Mouse (Mus musculus) neural tube, embryonic 13.5 days (tissue): ENCODE measurements at regions not wholly inside any gene's neighbourhood (a gene's known extent, or its start where the extent isn't known, plus 50 kb on each side); places are given as distances from the start of the nearest gene placed in this dataset.

ENCODE experiments used
- ATAC-seq: fragments of 200-750 bp; cut with Nextera tagmentation; 2 replicates; pipeline ENCODE4 v1.8.0; 2017; ENCODE audit warnings: low read depth, mild to moderate bottlenecking, moderate TSS enrichment, moderate library complexity
- H3K27ac ChIP-seq: fragments of 300-500 bp; sonication (generic); replicated peaks from 2 replicates; pipeline ENCODE4 v1.5.1; 2015; ENCODE audit warnings: moderate library complexity, mild to moderate bottlenecking, inconsistent platforms
- H3K27me3 ChIP-seq: fragments of 300-500 bp; sonication (generic); 2 replicates; pipeline ENCODE4 v1.6.1; 2015; ENCODE audit warnings: mild to moderate bottlenecking, inconsistent platforms
- H3K36me3 ChIP-seq: fragments of 300-500 bp; sonication (generic); 2 replicates; pipeline ENCODE4 v1.6.1; 2015; ENCODE audit warnings: mild to moderate bottlenecking, inconsistent platforms
- H3K4me1 ChIP-seq: fragments of 300-500 bp; sonication (generic); replicated peaks from 2 replicates; pipeline ENCODE4 v1.6.1; 2015; ENCODE audit warnings: inconsistent platforms
- H3K4me2 ChIP-seq: fragments of 300-500 bp; sonication (generic); 2 replicates; pipeline ENCODE4 v1.6.1; 2015; ENCODE audit warnings: inconsistent platforms, mild to moderate bottlenecking, moderate library complexity
- H3K4me3 ChIP-seq: fragments of 300-500 bp; sonication (generic); 2 replicates; pipeline ENCODE4 v1.5.1; 2015; ENCODE audit warnings: mild to moderate bottlenecking, inconsistent platforms
- H3K9ac ChIP-seq: fragments of 300-500 bp; sonication (generic); 2 replicates; pipeline ENCODE4 v1.6.1; 2015; ENCODE audit warnings: moderate library complexity, mild to moderate bottlenecking, inconsistent platforms
- H3K9me3 ChIP-seq: fragments of 300-500 bp; sonication (generic); 2 replicates; pipeline ENCODE4 v1.6.1; 2016; ENCODE audit warnings: inconsistent platforms
- WGBS: fragments of 180-500 bp; shearing (Covaris S2); methylation state at CpG from one replicate; pipeline ENCODE4 v1.1.7; 2015; 5-methylcytosine and 5-hydroxymethylcytosine counted together

DNA sequence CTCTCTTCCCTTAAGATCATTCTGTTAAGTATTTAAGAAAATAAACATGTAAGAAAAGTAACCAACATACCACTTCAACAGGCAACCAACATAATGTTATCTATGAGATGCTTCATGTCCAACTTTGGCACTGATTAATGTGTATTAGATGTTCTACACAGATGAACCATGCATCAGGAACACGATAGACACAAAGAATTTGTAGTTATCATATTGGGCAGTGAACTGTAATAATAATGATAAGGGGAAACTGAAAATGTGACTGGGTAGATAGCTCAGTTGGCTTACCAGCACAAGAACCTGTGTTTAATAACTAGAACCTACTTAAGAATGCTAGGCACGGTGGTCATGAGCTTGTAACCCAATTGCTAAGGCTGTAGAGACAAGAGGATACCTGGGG, 107.0 kb upstream of the Gpr139 start:
- H3K36me3 ChIP-seq = no peaks in the 10 kb centered on the region
- H3K9me3 ChIP-seq = no peaks in the 10 kb centered on the region
- no peaks in the 10 kb centered on the region for H3K27me3 ChIP-seq
- H3K27ac ChIP-seq = no peak overlapping the region
- 69% methylated on average over 2 of the region's 2 CpGs for WGBS
- ATAC-seq = no peak
- no peak overlapping the region for H3K9ac ChIP-seq
- no peak overlapping the region for H3K4me2 ChIP-seq
- no peak overlapping the region for H3K4me3 ChIP-seq
- no peaks in the 10 kb centered on the region for H3K4me1 ChIP-seq

DNA sequence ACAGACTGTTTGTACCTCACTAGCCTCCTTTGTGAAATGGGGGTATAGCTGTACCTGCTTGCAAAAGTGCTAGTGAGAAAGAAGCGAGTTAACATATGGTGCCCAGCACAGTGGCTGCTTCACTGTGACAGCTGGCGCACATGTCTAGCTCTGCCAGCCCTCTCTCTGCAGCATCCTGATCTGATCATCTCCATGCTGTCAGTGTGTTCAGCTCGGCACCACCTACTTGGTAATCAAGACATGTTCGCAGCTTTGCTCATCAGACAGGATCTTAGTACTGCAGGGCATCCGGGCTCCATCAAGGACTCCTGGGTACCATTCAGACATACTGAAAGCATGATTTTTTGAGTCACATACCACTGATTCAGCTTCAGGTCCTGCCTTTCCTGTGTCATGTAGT, 100.9 kb upstream of the Gpr139 start:
- no peak for ATAC-seq
- no peaks in the 10 kb centered on the region for H3K27me3 ChIP-seq
- H3K27ac ChIP-seq = no peak overlapping the region
- no peaks in the 10 kb centered on the region for H3K4me1 ChIP-seq
- no peak overlapping the region for H3K9ac ChIP-seq
- no peak overlapping the region for H3K4me3 ChIP-seq
- no peaks in the 10 kb centered on the region for H3K9me3 ChIP-seq
- no peak overlapping the region for H3K4me2 ChIP-seq
- H3K36me3 ChIP-seq = no peaks in the 10 kb centered on the region
- WGBS = 84% methylated on average over 5 of the region's 5 CpGs

DNA sequence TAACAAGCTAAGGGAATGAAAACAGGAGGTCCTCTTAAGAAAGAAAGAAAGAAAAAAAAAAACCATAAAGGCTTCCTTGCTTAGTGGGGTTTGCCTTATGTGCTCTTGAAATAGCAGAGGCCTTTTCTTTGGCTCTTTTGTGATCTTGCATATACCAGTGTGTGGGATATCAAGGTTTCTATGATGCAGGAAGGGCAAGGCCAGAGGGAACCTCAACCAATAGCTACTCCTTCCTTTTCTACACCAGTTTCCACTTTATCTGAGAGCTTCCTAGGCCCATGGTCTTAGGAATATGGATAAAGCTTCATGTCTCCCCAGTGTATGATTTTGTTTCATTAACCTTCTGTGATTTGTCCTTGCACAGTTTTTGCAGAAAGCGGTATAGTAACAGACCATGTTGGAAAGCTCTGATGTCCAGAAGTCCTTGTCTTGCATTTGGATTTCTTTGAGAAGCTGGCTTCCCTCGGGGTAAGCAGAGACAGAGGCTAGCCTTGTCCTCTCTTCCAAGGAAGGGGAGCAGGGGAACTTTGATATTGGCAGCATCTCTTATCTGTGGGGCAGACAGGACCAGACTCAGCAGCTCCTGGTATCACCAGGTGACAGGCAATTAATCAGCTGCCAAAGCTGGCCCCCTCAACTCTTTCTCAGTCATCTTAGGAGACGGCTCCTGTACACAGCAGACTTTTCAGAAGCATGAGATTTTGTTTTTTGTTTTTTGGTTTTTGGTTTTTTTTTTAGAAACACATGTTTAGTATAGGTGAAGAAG, 95.7 kb upstream of the Gpr139 start:
- Histone ChIP-seq H3K9me3 (no peaks in the 10 kb centered on the region), H3K27me3 (no peaks in the 10 kb centered on the region), H3K36me3 (no peaks in the 10 kb centered on the region), H3K4me3 (no peak overlapping the region), H3K27ac (no peak overlapping the region), H3K9ac (no peak overlapping the region), H3K4me2 (no peak overlapping the region), H3K4me1 (no peaks in the 10 kb centered on the region)
- WGBS = 61% methylated on average over 3 of the region's 3 CpGs
- no peak for ATAC-seq

DNA sequence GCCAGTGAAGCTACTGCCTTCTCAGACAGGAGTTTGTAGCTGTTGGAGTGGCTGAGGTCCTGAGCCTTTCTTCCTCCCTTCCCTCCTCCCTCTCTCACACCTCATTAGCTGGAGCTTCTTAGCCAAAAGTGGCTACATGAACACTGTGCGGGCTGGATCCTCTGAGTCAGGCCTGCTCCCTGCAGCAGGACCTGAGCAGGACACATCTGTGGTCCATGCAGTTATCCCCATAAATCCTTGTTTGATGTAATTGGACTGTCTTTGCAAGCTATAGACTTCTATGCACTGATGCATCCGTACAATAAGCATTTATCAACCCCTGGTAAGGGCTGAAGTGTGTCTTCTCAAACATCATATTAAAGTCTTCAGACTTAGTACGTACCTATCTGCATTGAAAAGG, 88.2 kb upstream of the Gpr139 start:
- Histone ChIP-seq H3K4me3 (no peak overlapping the region), H3K4me1 (peaks cover 10% of the 10 kb centered on the region), H3K4me2 (no peak overlapping the region), H3K27me3 (no peaks in the 10 kb centered on the region), H3K36me3 (no peaks in the 10 kb centered on the region), H3K9me3 (no peaks in the 10 kb centered on the region), H3K9ac (no peak overlapping the region), H3K27ac (no peak overlapping the region)
- WGBS = 64% methylated on average over 3 of the region's 3 CpGs
- no peak for ATAC-seq

DNA sequence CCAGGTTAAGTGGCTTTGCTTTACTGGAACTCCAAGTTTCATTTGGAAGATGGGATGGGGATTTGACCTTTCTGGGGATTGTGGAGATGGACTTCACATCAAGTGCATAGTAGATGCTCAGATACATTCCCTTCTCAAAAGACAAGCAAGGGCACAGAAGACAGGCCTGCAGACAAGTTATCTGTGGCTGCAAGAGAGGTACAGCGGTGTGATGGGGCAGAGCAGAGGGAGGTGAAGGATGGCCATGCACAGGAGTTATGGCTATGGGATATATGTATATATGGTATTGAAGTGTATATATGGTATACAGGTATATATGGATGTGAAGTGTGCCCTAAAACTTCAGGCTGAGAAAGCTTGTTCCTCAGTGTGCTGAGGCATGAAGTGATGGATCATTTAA, 87.0 kb upstream of the Gpr139 start:
- Histone ChIP-seq H3K36me3 (no peaks in the 10 kb centered on the region), H3K27ac (0 out of 2 replicates have a peak overlapping the region, but pooled peaks have one; percentile 20), H3K9me3 (no peaks in the 10 kb centered on the region), H3K4me3 (no peak overlapping the region), H3K27me3 (no peaks in the 10 kb centered on the region), H3K4me1 (peaks cover 10% of the 10 kb centered on the region), H3K4me2 (no peak overlapping the region), H3K9ac (no peak overlapping the region)
- no peak for ATAC-seq
- WGBS = 93% methylated on average over 1 of the region's 1 CpGs

DNA sequence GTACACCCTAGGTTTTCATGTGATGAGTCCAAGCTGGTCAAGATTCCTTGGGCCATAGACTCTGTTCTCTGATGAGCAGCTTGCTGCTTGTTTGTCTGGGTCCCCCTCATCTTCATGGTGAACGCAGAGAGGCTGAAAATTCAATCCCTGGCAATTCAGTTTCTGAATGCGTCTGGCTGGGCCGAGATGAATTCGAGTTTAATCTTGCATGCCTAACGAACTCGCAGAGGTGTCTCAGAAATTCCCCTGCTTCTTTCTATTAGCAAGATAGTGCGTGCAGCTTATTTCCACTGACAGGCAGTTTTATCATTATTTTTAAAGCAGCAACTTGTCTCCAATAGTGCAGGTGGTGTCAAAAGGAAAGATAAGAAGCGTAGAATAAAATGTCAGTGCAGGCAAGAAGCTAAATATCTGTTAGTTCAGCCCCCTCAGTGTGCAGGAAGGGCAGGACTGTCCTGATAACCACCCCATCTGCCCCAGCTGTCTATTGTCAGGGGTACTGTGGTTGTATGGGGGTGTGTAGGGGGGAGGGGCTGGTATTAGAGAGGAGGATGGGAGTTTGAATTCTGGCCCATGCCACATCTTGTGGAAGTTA, 86.5 kb upstream of the Gpr139 start:
- 42% methylated on average over 8 of the region's 8 CpGs for WGBS
- H3K27ac ChIP-seq = peak overlapping the region; percentile 38; the same call in 1 of the 2 replicates

DNA sequence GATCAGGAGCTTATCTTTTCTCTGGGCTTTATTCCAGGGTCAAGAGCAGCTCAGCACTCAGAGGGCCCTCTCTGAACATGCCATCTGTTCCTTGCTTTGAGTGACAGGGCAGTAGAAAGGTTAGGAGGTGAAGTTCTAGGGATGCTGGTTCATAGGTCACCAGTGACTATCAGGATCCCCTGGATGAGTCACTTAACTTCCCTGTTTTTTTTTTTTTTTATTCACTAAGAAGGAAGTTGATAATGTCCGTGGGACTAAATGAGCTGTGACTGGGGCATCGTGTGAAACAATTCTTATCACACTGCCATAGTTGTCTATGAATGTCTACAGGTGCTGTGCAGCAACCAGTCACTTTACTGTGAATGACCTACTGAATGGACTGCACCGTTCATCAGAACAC, 73.8 kb upstream of the Gpr139 start:
- ATAC-seq = no peak
- no peaks in the 10 kb centered on the region for H3K9me3 ChIP-seq
- no peak overlapping the region for H3K9ac ChIP-seq
- H3K27me3 ChIP-seq = no peaks in the 10 kb centered on the region
- no peaks in the 10 kb centered on the region for H3K4me1 ChIP-seq
- H3K4me3 ChIP-seq = no peak overlapping the region
- H3K27ac ChIP-seq = no peak overlapping the region
- no peak overlapping the region for H3K4me2 ChIP-seq
- H3K36me3 ChIP-seq = no peaks in the 10 kb centered on the region
- WGBS = 78% methylated on average over 3 of the region's 3 CpGs

More for the DNA sequence above, 86.5 kb upstream of the Gpr139 start:
- Histone ChIP-seq H3K9me3 (no peaks in the 10 kb centered on the region), H3K27me3 (no peaks in the 10 kb centered on the region), H3K4me2 (no peak overlapping the region), H3K4me1 (peaks cover 10% of the 10 kb centered on the region), H3K9ac (no peak overlapping the region), H3K36me3 (no peaks in the 10 kb centered on the region), H3K4me3 (no peak overlapping the region)
- ATAC-seq = no peak

DNA sequence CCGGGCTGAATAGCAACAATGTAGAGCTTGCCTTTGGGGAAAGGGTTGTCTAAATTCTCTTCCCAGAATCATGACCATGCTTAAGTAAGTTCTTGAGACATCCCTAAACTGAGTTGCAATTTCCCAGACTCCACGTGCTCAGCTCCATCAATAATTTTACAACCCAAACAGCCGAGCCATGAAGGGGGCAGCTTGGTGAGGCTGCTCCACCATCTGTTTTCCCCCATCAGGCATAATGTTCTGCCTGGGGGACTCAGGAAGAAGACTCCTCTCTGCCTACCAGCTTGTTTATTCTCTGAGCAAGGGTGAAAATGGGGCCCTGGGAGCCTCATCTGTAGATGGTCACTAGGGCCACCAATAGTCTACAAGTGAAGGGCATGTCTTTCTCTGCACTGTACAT, 72.5 kb upstream of the Gpr139 start:
- ATAC-seq = no peak

DNA sequence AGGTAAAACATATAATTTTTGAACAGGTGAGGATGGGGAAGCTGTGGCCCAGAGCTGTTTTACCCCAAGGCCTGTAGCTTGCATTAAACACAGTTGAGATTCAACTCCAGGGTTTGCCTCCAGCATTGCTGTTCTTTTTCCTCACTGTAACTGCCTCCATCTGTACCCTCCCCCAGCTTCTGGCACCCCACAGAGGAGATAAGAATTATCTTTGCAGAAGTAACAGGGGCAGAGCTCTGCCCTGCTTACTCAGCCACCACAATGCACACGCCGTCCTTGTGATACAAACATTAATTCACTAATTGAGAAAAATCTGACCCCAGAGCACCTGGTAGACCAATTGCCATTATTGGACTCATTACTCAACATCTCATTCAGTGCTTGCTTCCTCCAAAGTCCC, 68.3 kb upstream of the Gpr139 start:
- ATAC-seq = no peak
- Histone ChIP-seq H3K9ac (no peak overlapping the region), H3K27me3 (no peaks in the 10 kb centered on the region), H3K4me1 (no peaks in the 10 kb centered on the region), H3K27ac (no peak overlapping the region), H3K9me3 (no peaks in the 10 kb centered on the region), H3K4me2 (no peak overlapping the region), H3K4me3 (no peak overlapping the region), H3K36me3 (no peaks in the 10 kb centered on the region)
- WGBS = 85% methylated on average over 2 of the region's 2 CpGs

More for the DNA sequence above, 72.5 kb upstream of the Gpr139 start:
- no peaks in the 10 kb centered on the region for H3K27me3 ChIP-seq
- no peaks in the 10 kb centered on the region for H3K9me3 ChIP-seq
- no peak overlapping the region for H3K27ac ChIP-seq
- H3K4me3 ChIP-seq = no peak overlapping the region
- 93% methylated on average over 3 of the region's 3 CpGs for whole genome bisulfite sequencing
- H3K9ac ChIP-seq = no peak overlapping the region
- no peak overlapping the region for H3K4me2 ChIP-seq
- no peaks in the 10 kb centered on the region for H3K4me1 ChIP-seq
- H3K36me3 ChIP-seq = no peaks in the 10 kb centered on the region

DNA sequence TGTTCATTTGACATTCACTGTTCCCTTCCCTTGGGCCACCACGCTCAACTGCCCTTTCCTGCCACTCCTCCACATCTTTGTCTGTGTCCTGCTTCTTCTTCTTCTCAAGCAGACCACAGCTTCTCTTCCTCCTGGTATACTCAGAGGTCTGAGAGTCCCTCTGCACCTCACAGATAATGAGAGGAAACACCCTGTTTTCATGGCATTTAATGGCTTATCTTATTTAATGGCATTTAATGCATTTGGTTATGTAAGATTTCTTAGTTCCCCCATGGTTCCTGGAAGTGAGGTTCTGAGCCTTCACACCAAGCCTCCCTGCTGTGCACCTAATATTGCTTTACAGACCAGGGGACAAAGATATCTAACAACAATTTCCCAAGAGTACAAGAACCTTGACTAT, 67.3 kb upstream of the Gpr139 start:
- Histone ChIP-seq H3K4me3 (no peak overlapping the region), H3K4me1 (no peaks in the 10 kb centered on the region), H3K9me3 (peaks cover 2% of the 10 kb centered on the region; the same call in 1 of the 2 replicates), H3K36me3 (no peaks in the 10 kb centered on the region), H3K4me2 (no peak overlapping the region), H3K27ac (no peak overlapping the region), H3K9ac (no peak overlapping the region), H3K27me3 (no peaks in the 10 kb centered on the region)
- WGBS = 79% methylated on average over 1 of the region's 1 CpGs
- no peak for ATAC-seq

DNA sequence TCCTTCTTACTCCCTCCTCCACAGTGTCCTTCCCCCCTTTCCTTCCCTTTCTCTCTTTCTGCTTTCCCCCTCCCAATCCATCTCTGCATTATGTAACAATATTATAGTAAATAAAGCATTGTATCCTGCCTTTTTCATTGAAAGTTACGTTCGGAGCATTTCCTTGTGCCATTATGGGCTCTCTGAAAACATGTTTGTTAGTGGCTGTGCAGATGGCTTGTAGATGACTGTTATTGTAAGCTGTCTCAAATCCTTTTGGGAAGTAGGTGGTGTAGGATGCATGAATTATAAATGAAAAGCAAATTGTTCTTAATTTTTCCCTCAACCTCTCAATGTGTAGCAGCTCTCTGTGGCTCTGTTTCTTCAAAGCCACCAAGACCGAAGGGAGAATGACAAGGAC, 66.0 kb upstream of the Gpr139 start:
- ATAC-seq = no peak
- WGBS = 87% methylated on average over 3 of the region's 3 CpGs
- Histone ChIP-seq H3K4me2 (no peak overlapping the region), H3K27me3 (no peaks in the 10 kb centered on the region), H3K4me3 (no peak overlapping the region), H3K27ac (no peak overlapping the region), H3K9ac (no peak overlapping the region), H3K9me3 (peaks cover 4% of the 10 kb centered on the region; the same call in 1 of the 2 replicates), H3K4me1 (no peaks in the 10 kb centered on the region), H3K36me3 (no peaks in the 10 kb centered on the region)

DNA sequence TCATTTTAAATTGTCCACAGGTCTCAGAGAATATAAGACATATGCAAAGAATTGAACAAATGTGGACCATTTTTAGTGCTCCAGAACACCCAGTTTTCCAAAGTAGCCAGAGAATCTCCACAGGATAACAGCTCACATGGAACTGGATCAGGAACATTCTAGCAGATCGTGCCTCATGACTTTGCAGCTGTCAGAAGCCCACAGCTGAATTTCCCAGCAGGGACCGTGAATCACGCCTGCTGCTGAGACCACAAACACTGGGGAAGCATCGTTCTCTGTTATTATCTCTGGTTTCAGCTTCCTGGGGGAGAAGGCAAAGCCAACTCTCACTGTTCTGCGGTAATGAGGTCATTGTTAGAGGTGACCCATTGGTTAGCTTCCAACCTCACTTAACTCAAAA, 60.4 kb upstream of the Gpr139 start:
- H3K36me3 ChIP-seq = no peaks in the 10 kb centered on the region
- WGBS = 73% methylated on average over 5 of the region's 5 CpGs
- ATAC-seq = no peak

DNA sequence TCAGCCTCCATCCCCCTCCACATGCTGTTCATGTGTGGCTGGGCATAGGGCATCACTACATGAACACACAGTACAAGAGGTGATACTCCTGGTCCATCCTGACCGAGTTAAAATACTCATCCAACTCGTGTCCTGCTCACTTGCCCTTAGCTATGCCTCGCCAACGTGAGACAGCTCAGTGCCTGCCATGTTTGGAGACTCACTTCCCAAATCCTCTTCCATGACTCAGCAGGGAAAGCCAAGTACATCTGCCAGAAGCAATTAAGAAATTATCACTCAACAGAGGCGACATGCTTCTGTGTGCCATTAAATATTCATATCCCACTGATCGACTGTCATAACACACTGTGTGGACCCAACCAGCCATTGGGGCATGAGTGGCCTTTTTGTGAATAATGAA, 51.9 kb upstream of the Gpr139 start:
- Histone ChIP-seq H3K9me3 (no peaks in the 10 kb centered on the region), H3K4me3 (no peak overlapping the region), H3K36me3 (no peaks in the 10 kb centered on the region), H3K9ac (no peak overlapping the region), H3K4me2 (no peak overlapping the region), H3K4me1 (no peaks in the 10 kb centered on the region), H3K27me3 (no peaks in the 10 kb centered on the region), H3K27ac (no peak overlapping the region)
- WGBS = 75% methylated on average over 6 of the region's 6 CpGs
- ATAC-seq = no peak

More for the DNA sequence above, 60.4 kb upstream of the Gpr139 start:
- H3K9ac ChIP-seq = no peak overlapping the region
- no peaks in the 10 kb centered on the region for H3K27me3 ChIP-seq
- no peaks in the 10 kb centered on the region for H3K4me1 ChIP-seq
- H3K27ac ChIP-seq = no peak overlapping the region
- no peak overlapping the region for H3K4me3 ChIP-seq
- H3K9me3 ChIP-seq = peaks cover 4% of the 10 kb centered on the region; the same call in 1 of the 2 replicates
- H3K4me2 ChIP-seq = no peak overlapping the region
